Mouse (Mus musculus) B cell, adult 2 months (primary cell): Measurements from ENCODE around the gene Tspyl4.
A peak's percentile ranks its signal among the peaks of the same experiment; 100 is the strongest.

ENCODE experiments used
- DNase-seq, 2 experiments: peaks; one replicate each; pipeline ENCODE4 v3.0.0; 2022

The Tspyl4 gene

GRCm38 (mm10) chr10:34326701-34327100 lies 29.5 kb downstream of the Tspyl4 start:
- DNase-seq: peak; percentile 17 to 24

- no peak for DNase-seq
Measured at GRCm38 (mm10) chr10:34327144-34327543, 29.9 kb downstream of the Tspyl4 start.

- DNase-seq: peak in 1 of 2 experiments; percentile 5
Measured at GRCm38 (mm10) chr10:34328310-34328709, 31.1 kb downstream of the Tspyl4 start.

GRCm38 (mm10) chr10:34341014-34341413 lies 43.8 kb downstream of the Tspyl4 start:
- DNase-seq: no peak

DNA sequence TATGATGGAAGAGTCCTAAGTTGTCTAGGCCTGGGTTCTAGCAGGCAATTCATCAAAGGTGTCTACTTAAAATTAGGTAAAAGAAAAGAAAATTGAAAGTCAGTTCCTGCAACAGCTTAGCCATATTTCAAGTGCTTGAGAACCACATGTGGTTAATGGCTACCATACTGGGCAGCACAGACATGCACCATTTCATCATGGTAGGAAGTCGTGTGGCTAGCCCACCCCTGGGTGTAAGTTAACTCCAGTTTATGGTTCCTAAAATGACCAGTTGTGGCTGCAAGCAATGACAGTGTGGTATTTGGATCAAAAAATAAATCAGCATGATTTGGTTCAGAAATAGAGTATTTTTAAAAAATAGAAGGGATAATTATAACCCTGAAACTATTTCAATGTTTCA lies 44.6 kb downstream of the Tspyl4 start:
- no peak for DNase-seq
